Comparison of ENCODE assay signal across 23 mouse cellular contexts in the genomic region with DNA sequence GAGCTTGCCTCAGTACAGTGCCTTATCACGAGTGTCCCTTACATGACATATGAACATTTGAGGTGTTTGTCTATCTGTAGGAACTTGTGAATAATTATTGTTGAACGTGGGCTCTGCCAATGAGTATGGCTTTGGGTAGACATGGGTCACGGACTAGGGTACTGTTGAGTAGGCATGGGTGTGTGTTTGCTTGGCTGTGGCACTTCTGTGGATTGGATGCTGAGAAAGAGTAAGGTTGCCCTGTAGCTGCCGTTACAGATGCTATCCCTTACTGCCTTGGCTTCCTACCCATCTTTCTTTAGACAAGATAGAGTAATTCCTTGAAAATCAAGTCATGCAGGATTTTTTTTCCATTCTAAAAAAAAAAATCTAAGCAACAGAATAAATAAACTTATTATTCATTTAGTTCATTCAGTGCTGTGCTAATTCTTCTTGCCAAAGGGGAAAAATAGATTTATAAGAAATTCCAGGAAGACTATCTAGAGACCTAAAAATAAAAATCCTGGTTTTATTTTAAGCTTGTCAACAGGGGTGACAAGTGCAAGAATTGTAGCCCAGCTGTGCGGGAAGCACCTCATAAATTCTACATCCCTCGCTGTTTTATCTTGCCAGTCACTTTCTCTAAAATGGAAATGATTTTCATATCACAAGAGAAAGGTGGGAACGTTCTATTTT. TPM values are rescaled to one million over a fixed set of nuclear protein-coding genes. Genes with fewer than 3 reads are reported as not detected.
A peak's percentile ranks its signal among the peaks of the same experiment; 100 is the strongest.
DNase-seq lines count a peak whose midpoint lies in the region; ATAC-seq lines count a peak whose summit lies in the region.
"Had no signal": no experiment of that assay in that cellular context is flagged by ENCODE, and none has a peak within 500 bp of the region (broad histone marks: within the 10 kb centered on the region; RNA-seq: fewer than 3 reads in every experiment).

No protein-coding gene starts in this region.

- no peaks in the 10 kb centered on the region for H3K27me3 ChIP-seq in heart, embryonic 15.5 days
- H3K27me3 ChIP-seq in limb, embryonic 13.5 days = no peaks in the 10 kb centered on the region
- H3K27me3 ChIP-seq: embryonic facial prominence, embryonic 13.5 days; forebrain, embryonic 15.5 days; hindbrain, embryonic 13.5 days; liver, embryonic 12.5 days had no signal

- peaks cover 47% of the 10 kb centered on the region for H3K4me1 ChIP-seq in heart, embryonic 15.5 days (replicated peaks)
- peaks cover 25% of the 10 kb centered on the region for H3K4me1 ChIP-seq in limb, embryonic 13.5 days
- H3K4me1 ChIP-seq: forebrain, embryonic 15.5 days; liver, embryonic 12.5 days had no signal

- H3K27ac ChIP-seq in heart, embryonic 15.5 days = peak overlapping the region; percentile 73
- no peak overlapping the region for H3K27ac ChIP-seq in limb, embryonic 13.5 days
- H3K27ac ChIP-seq: embryonic facial prominence, embryonic 13.5 days; forebrain, embryonic 15.5 days; hindbrain, embryonic 13.5 days; liver, embryonic 12.5 days had no signal

- no peak overlapping the region for H3K9ac ChIP-seq in heart, embryonic 15.5 days
- H3K9ac ChIP-seq in limb, embryonic 13.5 days = no peak overlapping the region
- H3K9ac ChIP-seq: embryonic facial prominence, embryonic 13.5 days; forebrain, embryonic 15.5 days; hindbrain, embryonic 13.5 days; liver, embryonic 12.5 days; lung, embryonic 14.5 days had no signal

- H3K4me3 ChIP-seq in heart, embryonic 15.5 days = 0 out of 2 replicates have a peak overlapping the region, but pooled peaks have one; percentile 1
- H3K4me3 ChIP-seq in limb, embryonic 13.5 days = no peak overlapping the region
- H3K4me3 ChIP-seq: embryonic facial prominence, embryonic 13.5 days; forebrain, embryonic 15.5 days; hindbrain, embryonic 13.5 days; liver, embryonic 12.5 days had no signal

- WGBS in heart, embryonic 15.5 days = 42% methylated on average over 7 of the region's 7 CpGs
- WGBS in limb, embryonic 13.5 days = 68% methylated on average over 7 of the region's 7 CpGs

- H3K4me2 ChIP-seq in heart, embryonic 15.5 days = peak overlapping the region; percentile 34
- peak overlapping the region; percentile 34 for H3K4me2 ChIP-seq in limb, embryonic 13.5 days (replicated peaks)
- H3K4me2 ChIP-seq: forebrain, embryonic 15.5 days; hindbrain, embryonic 13.5 days; liver, embryonic 12.5 days; lung, embryonic 14.5 days had no signal

- ATAC-seq in heart, embryonic 15.5 days (replicated peaks; ENCODE audit: insufficient number of reproducible peaks, insufficient read depth, low FRiP score, low read depth) = 0 out of 2 replicates have a peak, but pooled peaks have one; percentile 5
- ATAC-seq in limb, embryonic 13.5 days (ENCODE audit: low FRiP score, low read depth) = no peak
- ATAC-seq: activated CD4-positive, CD25-positive, alpha-beta regulatory T cell, adult 4 months; CD4-positive, CD25-positive, alpha-beta regulatory T cell, adult 4 months; forebrain, embryonic 15.5 days; liver, embryonic 12.5 days had no signal

- H3K36me3 ChIP-seq in heart, embryonic 15.5 days = no peaks in the 10 kb centered on the region
- no peaks in the 10 kb centered on the region; the same call in 1 of the 2 replicates for H3K36me3 ChIP-seq in limb, embryonic 13.5 days
- H3K36me3 ChIP-seq: forebrain, embryonic 15.5 days; hindbrain, embryonic 13.5 days; liver, embryonic 12.5 days had no signal

- no peaks in the 10 kb centered on the region for H3K9me3 ChIP-seq in heart, embryonic 15.5 days (replicated peaks)
- H3K9me3 ChIP-seq in limb, embryonic 13.5 days = no peaks in the 10 kb centered on the region
- H3K9me3 ChIP-seq: embryonic facial prominence, embryonic 13.5 days; forebrain, embryonic 15.5 days; hindbrain, embryonic 13.5 days; liver, embryonic 12.5 days had no signal

- DNase-seq in heart, adult 11 months = peak; percentile 71
- no peak for DNase-seq in heart, adult 8-10 months (ENCODE audit: low spot score)
- no peak for DNase-seq in heart, postnatal 4 days
- DNase-seq in lung, postnatal 36 days = peak; percentile 25
- no peak for DNase-seq in lung, postnatal 4 days
- DNase-seq: adrenal gland, postnatal 14 days; cerebellum, adult 9-11 months; gastrocnemius, postnatal 36 days; kidney, postnatal 10 days; left cerebral cortex, postnatal 4 days; lung, embryonic 14.5 days; midbrain, embryonic 14.5 days; right cerebral cortex, postnatal 14 days; spleen, adult 18-20 months; thymus, postnatal 25 days had no signal

RNA-seq across cellular contexts. Expression of gene Lhfp, which starts 45.3 kb away (rescaled TPM):
- 10 to 100 TPM; 34.6 to 45.4 (median 37.2) TPM for total RNA-seq in heart, adult 8-10 months (2022)
- 92.7 and 107 TPM in 2 replicates for polyA plus RNA-seq in heart, embryonic 15.5 days (2015; fragmentation: Nextera tagmentation; extraction: Ambion mirVana)
- total RNA-seq in heart, postnatal 4 days (2021) = 10 to 100 TPM; 76.4 to 79.6 TPM
- 94.2 and 98.0 TPM in 2 replicates for polyA plus RNA-seq in limb, embryonic 13.5 days (2015; fragmentation: Nextera tagmentation; extraction: Ambion mirVana)

Comparison
In these comparisons a context has a peak if more than half of its experiments do, and no peak if none do; other contexts are left out.
1. DNase-seq: peak in heart, adult 11 months (single experiment) and lung, postnatal 36 days (single experiment); none in heart, adult 8-10 months (single experiment), heart, postnatal 4 days (single experiment) and lung, postnatal 4 days (0 of 2).